Mouse (Mus musculus) hindbrain, embryonic 12.5 days (tissue): ENCODE measurements around the gene Rnf135. TPM values are rescaled to one million over a fixed set of nuclear protein-coding genes. Genes with fewer than 3 reads are reported as not detected.
"Not testable (repeated sequence)": the region's sequence is repeated elsewhere in the genome, so short reads cannot be mapped to it uniquely, and the experiment has no call there.

Experiments
- ATAC-seq: fragments of 200-750 bp; cut with Nextera tagmentation; 2 replicates; pipeline ENCODE4 v1.8.0; 2017; ENCODE audit warnings: moderate TSS enrichment; ENCODE audit not compliant: low FRiP score
- H3K27ac ChIP-seq: fragments of 300-500 bp; sonication (generic); 2 replicates; pipeline ENCODE4 v1.5.1; 2016; ENCODE audit warnings: mild to moderate bottlenecking
- H3K27me3 ChIP-seq: fragments of 300-500 bp; sonication (generic); 2 replicates; pipeline ENCODE4 v1.6.1; 2016; ENCODE audit warnings: mild to moderate bottlenecking
- H3K36me3 ChIP-seq: fragments of 300-500 bp; sonication (generic); 2 replicates; pipeline ENCODE4 v1.6.1; 2016; ENCODE audit warnings: mild to moderate bottlenecking
- H3K4me1 ChIP-seq: fragments of 300-500 bp; sonication (generic); 2 replicates; pipeline ENCODE4 v1.6.1; 2016
- H3K4me2 ChIP-seq: fragments of 300-500 bp; sonication (generic); replicated peaks from 2 replicates; pipeline ENCODE4 v1.6.1; 2016; ENCODE audit warnings: mild to moderate bottlenecking
- H3K4me3 ChIP-seq: fragments of 300-500 bp; sonication (generic); 2 replicates; pipeline ENCODE4 v1.5.1; 2016; ENCODE audit warnings: mild to moderate bottlenecking
- H3K9ac ChIP-seq: fragments of 300-500 bp; sonication (generic); 2 replicates; pipeline ENCODE4 v1.6.1; 2016; ENCODE audit warnings: mild to moderate bottlenecking, moderate library complexity
- H3K9me3 ChIP-seq: fragments of 300-500 bp; sonication (generic); replicated peaks from 2 replicates; pipeline ENCODE4 v1.6.1; 2016; ENCODE audit warnings: mild to moderate bottlenecking
- WGBS: fragments of 180-500 bp; shearing (Covaris S2); methylation state at CpG from one replicate; pipeline ENCODE4 v1.1.7; 2016; 5-methylcytosine and 5-hydroxymethylcytosine counted together
- polyA plus RNA-seq: library from polyadenylated mRNA; unstranded; fragments of >200 nt; fragmentation: Nextera tagmentation; extraction: Ambion mirVana; gene quantifications from 2 replicates; pipeline ENCODE4 v1.2.1, GENCODE M21; 2016

The Rnf135 gene
- polyA plus RNA-seq: 5.6 and 6.5 TPM in 2 replicates

DNA sequence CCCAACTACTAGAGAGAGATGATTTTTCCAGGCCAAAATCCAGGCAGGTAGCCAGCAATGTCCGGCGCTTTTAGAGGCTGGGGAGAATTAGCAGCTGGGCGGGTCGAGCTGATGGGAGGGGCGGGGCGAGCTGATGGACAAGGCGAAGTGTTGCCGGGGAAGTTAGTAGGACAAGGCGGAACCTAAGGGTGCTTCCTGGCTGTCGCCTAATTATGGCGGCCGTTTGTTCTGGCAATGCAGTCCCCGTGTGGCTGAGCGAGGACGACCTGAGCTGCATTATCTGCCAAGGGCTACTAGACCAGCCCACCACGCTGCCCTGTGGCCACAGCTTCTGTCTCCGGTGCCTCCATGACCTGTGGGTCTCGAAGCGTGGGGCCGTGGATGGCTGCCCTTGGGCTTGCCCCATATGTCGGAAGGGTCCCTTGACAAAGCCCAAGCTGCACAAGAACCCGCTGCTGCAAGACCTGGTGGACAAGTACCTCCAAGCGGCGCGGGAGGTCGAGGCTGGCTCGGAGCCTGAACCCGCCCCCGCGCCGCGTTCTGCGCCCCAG lies at the start of gene Rnf135:
Rnf135 (plus strand) TSS at position 147 of the 551 bp plus-strand sequence.
- Histone ChIP-seq H3K4me2 (peak within 1 kb of the TSS; percentile 63), H3K4me1 (no peaks in the 10 kb centered on the region), H3K9ac (peak within 1 kb of the TSS; percentile 64), H3K36me3 (no peaks in the 10 kb centered on the region), H3K27ac (no peak within 1 kb of the TSS), H3K9me3 (no peaks in the 10 kb centered on the region), H3K27me3 (no peaks in the 10 kb centered on the region), H3K4me3 (peak within 1 kb of the TSS; percentile 50)
- 3% methylated on average over 33 of the region's 33 CpGs for WGBS
- ATAC-seq: peak; percentile 38; the same call in 1 of the 2 replicates

GRCm38 (mm10) chr11:80134744-80135143 lies 48.9 kb upstream of the Rnf135 start:
- Histone ChIP-seq H3K4me3 (no peak overlapping the region), H3K27me3 (no peaks in the 10 kb centered on the region), H3K9me3 (no peaks in the 10 kb centered on the region), H3K9ac (no peak overlapping the region), H3K4me1 (0 out of 2 replicates have a peak, but pooled peaks cover 3% of the 10 kb centered on the region), H3K4me2 (no peak overlapping the region), H3K27ac (no peak overlapping the region), H3K36me3 (peaks cover 56% of the 10 kb centered on the region)
- no peak for ATAC-seq
- 84% methylated on average over 4 of the region's 4 CpGs for WGBS

GRCm38 (mm10) chr11:80135954-80136683 lies 47.5 kb upstream of the Rnf135 start:
- Histone ChIP-seq H3K9me3 (no peaks in the 10 kb centered on the region), H3K36me3 (peaks cover 53% of the 10 kb centered on the region), H3K4me2 (no peak overlapping the region), H3K27ac (no peak overlapping the region), H3K9ac (no peak overlapping the region), H3K4me1 (peaks cover 6% of the 10 kb centered on the region; the same call in 1 of the 2 replicates), H3K4me3 (no peak overlapping the region), H3K27me3 (no peaks in the 10 kb centered on the region)
- 86% methylated on average over 11 of the region's 11 CpGs for WGBS
- no peak for ATAC-seq

DNA sequence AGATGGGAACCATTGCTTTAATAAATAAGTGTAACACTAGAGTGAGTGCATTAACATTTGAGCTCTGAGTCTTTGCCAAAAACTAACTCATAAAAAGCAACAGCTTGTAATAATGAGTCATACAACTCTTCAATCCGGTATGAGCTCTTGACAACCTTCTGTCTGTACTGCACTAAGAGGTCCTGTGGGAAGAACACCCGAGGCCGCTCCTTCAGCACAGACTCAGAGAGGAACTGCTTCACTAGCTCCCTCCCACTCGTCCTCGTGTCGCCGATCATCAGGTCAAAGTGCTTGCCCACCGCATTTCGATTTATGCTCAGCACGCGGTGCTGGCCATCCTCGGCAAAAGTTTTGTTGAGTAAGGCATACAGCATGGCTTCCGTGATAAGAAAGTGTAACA lies 46.9 kb upstream of the Rnf135 start:
- H3K27me3 ChIP-seq: no peaks in the 10 kb centered on the region
- no peak overlapping the region for H3K27ac ChIP-seq
- H3K36me3 ChIP-seq: peaks cover 52% of the 10 kb centered on the region
- peaks cover 6% of the 10 kb centered on the region; the same call in 1 of the 2 replicates for H3K4me1 ChIP-seq
- no peak overlapping the region for H3K4me3 ChIP-seq
- no peak overlapping the region for H3K4me2 ChIP-seq
- H3K9ac ChIP-seq: no peak overlapping the region
- ATAC-seq: no peak
- WGBS: 95% methylated on average over 13 of the region's 13 CpGs
- H3K9me3 ChIP-seq: no peaks in the 10 kb centered on the region

GRCm38 (mm10) chr11:80137773-80138172 lies 45.9 kb upstream of the Rnf135 start:
- Histone ChIP-seq H3K9ac (no peak overlapping the region), H3K4me3 (no peak overlapping the region), H3K4me1 (peaks cover 9% of the 10 kb centered on the region), H3K27me3 (no peaks in the 10 kb centered on the region), H3K4me2 (no peak overlapping the region), H3K27ac (no peak overlapping the region), H3K36me3 (peaks cover 44% of the 10 kb centered on the region), H3K9me3 (no peaks in the 10 kb centered on the region)
- no peak for ATAC-seq
- 94% methylated on average over 5 of the region's 5 CpGs for WGBS

DNA sequence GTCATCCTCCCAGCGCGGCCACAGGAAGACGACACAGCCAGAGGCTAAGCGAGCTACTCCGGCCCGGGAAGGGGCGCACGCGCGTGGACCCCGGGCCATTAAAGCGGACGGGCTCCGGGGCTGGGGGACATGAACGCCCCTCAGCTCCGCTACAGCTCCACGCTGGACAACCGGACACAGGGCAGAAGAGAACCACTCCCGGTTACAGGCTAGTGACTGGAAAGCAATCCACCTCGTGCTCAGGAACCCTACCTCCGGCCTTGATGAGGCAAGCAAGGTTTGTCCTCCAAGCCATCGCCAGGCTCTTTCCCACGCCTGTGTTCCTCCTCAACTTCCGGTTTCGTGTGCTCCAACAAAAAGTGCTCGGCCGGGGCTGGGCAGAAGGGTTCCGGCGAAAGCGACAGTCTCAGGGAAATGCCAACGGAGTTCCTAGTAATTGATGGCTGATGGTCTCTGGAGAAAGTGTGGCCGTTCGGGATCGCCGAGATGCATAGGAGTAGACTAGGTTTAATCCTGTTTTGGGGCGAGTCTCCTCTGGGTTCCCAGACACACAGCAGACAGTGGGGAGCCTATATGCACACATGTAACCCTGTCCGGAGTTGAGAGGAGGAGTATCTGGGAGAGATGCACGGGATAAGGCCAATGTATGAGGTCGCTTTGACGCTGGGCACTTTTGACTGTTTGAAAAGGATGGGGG lies 41.7 kb upstream of the Rnf135 start, which contains the start of gene Tefm:
Tefm (minus strand) TSS at position 351 of the 697 bp plus-strand sequence.
- Histone ChIP-seq H3K36me3 (peaks cover 20% of the 10 kb centered on the region), H3K27ac (peak within 1 kb of the TSS; percentile 84), H3K4me3 (peak within 1 kb of the TSS; percentile 83), H3K27me3 (no peaks in the 10 kb centered on the region), H3K9ac (peak within 1 kb of the TSS; percentile 90), H3K4me1 (peaks cover 13% of the 10 kb centered on the region), H3K4me2 (peak within 1 kb of the TSS; percentile 72), H3K9me3 (no peaks in the 10 kb centered on the region)
- WGBS: under 1% methylated on average over 40 of the region's 40 CpGs
- peak; percentile 92 for ATAC-seq

DNA sequence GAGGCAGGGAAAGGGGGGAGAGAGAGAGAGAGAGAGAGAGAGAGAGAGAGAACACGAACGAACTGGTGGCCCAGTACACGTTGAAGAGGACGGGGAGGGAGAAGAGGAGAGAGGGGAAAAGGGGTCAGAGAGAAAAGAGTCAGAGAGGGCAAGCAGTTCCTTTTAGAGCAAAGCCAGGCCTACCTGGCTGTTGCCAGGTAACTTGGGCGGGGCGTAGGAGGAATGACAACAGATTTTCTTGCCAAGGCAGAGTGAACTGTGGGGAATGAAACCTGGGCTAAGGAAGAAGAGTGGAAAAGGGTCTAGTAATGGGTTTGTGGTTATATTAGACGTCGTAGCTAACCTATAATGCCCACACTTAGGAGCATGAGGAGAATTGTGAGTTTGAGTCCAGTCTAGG lies 40.8 kb upstream of the Rnf135 start:
- no peaks in the 10 kb centered on the region for H3K27me3 ChIP-seq
- H3K36me3 ChIP-seq: 0 out of 2 replicates have a peak, but pooled peaks cover 12% of the 10 kb centered on the region
- WGBS: 41% methylated on average over 8 of the region's 8 CpGs
- no peak overlapping the region for H3K27ac ChIP-seq
- no peak for ATAC-seq
- H3K4me1 ChIP-seq: peaks cover 13% of the 10 kb centered on the region
- peak overlapping the region; percentile 83 for H3K4me3 ChIP-seq
- no peaks in the 10 kb centered on the region for H3K9me3 ChIP-seq
- peak overlapping the region; percentile 90 for H3K9ac ChIP-seq
- H3K4me2 ChIP-seq: peak overlapping the region; percentile 72

GRCm38 (mm10) chr11:80145787-80146275 lies 37.8 kb upstream of the Rnf135 start:
- Histone ChIP-seq H3K9me3 (no peaks in the 10 kb centered on the region), H3K4me3 (no peak overlapping the region), H3K27me3 (no peaks in the 10 kb centered on the region), H3K36me3 (no peaks in the 10 kb centered on the region), H3K9ac (no peak overlapping the region), H3K4me2 (no peak overlapping the region), H3K4me1 (peaks cover 10% of the 10 kb centered on the region), H3K27ac (no peak overlapping the region)
- WGBS: 54% methylated on average over 10 of the region's 10 CpGs
- no peak for ATAC-seq

GRCm38 (mm10) chr11:80147748-80148147 lies 35.9 kb upstream of the Rnf135 start:
- Histone ChIP-seq H3K9me3 (no peaks in the 10 kb centered on the region), H3K27ac (no peak overlapping the region), H3K4me1 (peaks cover 4% of the 10 kb centered on the region), H3K9ac (no peak overlapping the region), H3K4me2 (no peak overlapping the region), H3K36me3 (no peaks in the 10 kb centered on the region), H3K4me3 (no peak overlapping the region), H3K27me3 (peaks cover 12% of the 10 kb centered on the region)
- ATAC-seq: no peak
- 81% methylated on average over 6 of the region's 6 CpGs for WGBS

- no peak overlapping the region for H3K9ac ChIP-seq
- H3K4me3 ChIP-seq: no peak overlapping the region
- H3K27me3 ChIP-seq: peaks cover 17% of the 10 kb centered on the region
- no peak for ATAC-seq
- no peaks in the 10 kb centered on the region for H3K9me3 ChIP-seq
- H3K27ac ChIP-seq: no peak overlapping the region
- WGBS: 69% methylated on average over 1 of the region's 1 CpGs
- H3K36me3 ChIP-seq: no peaks in the 10 kb centered on the region
- no peaks in the 10 kb centered on the region for H3K4me1 ChIP-seq
- H3K4me2 ChIP-seq: no peak overlapping the region
Measured at GRCm38 (mm10) chr11:80148313-80148712, 35.3 kb upstream of the Rnf135 start.

- WGBS: 57% methylated on average over 3 of the region's 4 CpGs
- not testable (repeated sequence) for H3K36me3 ChIP-seq, H3K9ac ChIP-seq, H3K4me2 ChIP-seq, H3K4me3 ChIP-seq, ATAC-seq, H3K27ac ChIP-seq, H3K4me1 ChIP-seq, H3K9me3 ChIP-seq
- peaks cover 24% of the 10 kb centered on the region for H3K27me3 ChIP-seq
Measured at GRCm38 (mm10) chr11:80148974-80149373, 34.7 kb upstream of the Rnf135 start.

DNA sequence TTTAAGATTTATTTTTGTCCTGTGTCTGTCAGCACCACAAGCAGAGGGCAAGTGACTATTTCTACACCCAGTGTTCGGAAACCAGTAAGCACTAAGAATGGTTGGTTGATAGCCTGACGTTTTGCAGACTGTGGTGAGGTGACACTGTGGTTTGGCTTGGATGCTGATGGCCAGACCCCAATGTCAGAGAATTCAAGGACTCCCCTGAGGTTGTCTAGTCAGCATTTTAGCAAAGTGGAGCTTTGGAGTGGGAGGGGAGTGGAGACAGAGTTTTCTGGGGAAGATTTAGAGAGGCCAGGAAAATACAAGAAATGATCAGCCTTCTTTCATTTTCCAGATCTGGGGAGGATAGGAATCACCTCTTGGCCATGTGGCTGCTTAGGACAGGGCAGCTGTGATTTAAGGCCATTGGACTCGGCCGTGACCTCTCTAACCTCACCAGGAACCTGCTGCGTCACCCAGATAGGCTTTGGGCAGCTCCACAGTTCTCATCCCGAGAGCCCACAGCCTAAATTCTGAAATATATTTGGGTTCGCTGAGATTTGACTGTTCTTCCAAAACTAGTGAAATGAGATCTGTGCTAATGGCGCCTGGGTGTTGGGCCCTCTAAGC lies 34.1 kb upstream of the Rnf135 start:
- Histone ChIP-seq H3K9me3 (no peaks in the 10 kb centered on the region), H3K27me3 (peaks cover 29% of the 10 kb centered on the region), H3K4me2 (no peak overlapping the region), H3K27ac (no peak overlapping the region), H3K36me3 (no peaks in the 10 kb centered on the region), H3K4me3 (no peak overlapping the region), H3K4me1 (peaks cover 7% of the 10 kb centered on the region; the same call in 1 of the 2 replicates), H3K9ac (no peak overlapping the region)
- WGBS: 88% methylated on average over 8 of the region's 8 CpGs
- no peak for ATAC-seq
